Mouse (Mus musculus): ENCODE data around the gene Dao.

- TF ChIP-seq CTCF (IDR thresholded peaks at IDR 0.05; ENCODE audit: control insufficient read depth, insufficient read depth, insufficient replicate concordance, low read depth, low read length) (no peak), POLR2A (IDR thresholded peaks at IDR 0.05; ENCODE audit: control insufficient read depth, low read depth, low read length) (no peak)
Observed at GRCm38 (mm10) chr5:113990593-113990992, 12.9 kb upstream of the Dao start.

Measured in testis, adult 2 months (tissue).